Mouse (Mus musculus) midbrain, embryonic 12.5 days (tissue): Measurements from ENCODE around the gene Caln1. TPM values are rescaled to one million over a fixed set of nuclear protein-coding genes. Genes with fewer than 3 reads are reported as not detected.

Source experiments
- ATAC-seq: fragments of 200-750 bp; cut with Nextera tagmentation; 2 replicates; pipeline ENCODE4 v1.8.0; 2017; ENCODE audit warnings: low read depth, moderate TSS enrichment, moderate library complexity; ENCODE audit not compliant: low FRiP score
- H3K27ac ChIP-seq: fragments of 300-500 bp; sonication (generic); replicated peaks from 2 replicates; pipeline ENCODE4 v1.5.1; 2016; ENCODE audit warnings: mild to moderate bottlenecking
- H3K27me3 ChIP-seq: fragments of 300-500 bp; sonication (generic); 2 replicates; pipeline ENCODE4 v1.6.1; 2016; ENCODE audit warnings: mild to moderate bottlenecking
- H3K36me3 ChIP-seq: fragments of 300-500 bp; sonication (generic); 2 replicates; pipeline ENCODE4 v1.6.1; 2016
- H3K4me1 ChIP-seq: fragments of 300-500 bp; sonication (generic); 2 replicates; pipeline ENCODE4 v1.6.1; 2016
- H3K4me2 ChIP-seq: fragments of 300-500 bp; sonication (generic); replicated peaks from 2 replicates; pipeline ENCODE4 v1.6.1; 2016; ENCODE audit warnings: mild to moderate bottlenecking, moderate library complexity
- H3K4me3 ChIP-seq: fragments of 300-500 bp; sonication (generic); 2 replicates; pipeline ENCODE4 v1.5.1; 2016; ENCODE audit warnings: mild to moderate bottlenecking
- H3K9ac ChIP-seq: fragments of 300-500 bp; sonication (generic); replicated peaks from 2 replicates; pipeline ENCODE4 v1.6.1; 2016; ENCODE audit warnings: mild to moderate bottlenecking, moderate library complexity
- H3K9me3 ChIP-seq: fragments of 300-500 bp; sonication (generic); 2 replicates; pipeline ENCODE4 v1.6.1; 2016; ENCODE audit warnings: mild to moderate bottlenecking
- WGBS: fragments of 180-500 bp; shearing (Covaris S2); methylation state at CpG from one replicate; pipeline ENCODE4 v1.1.7; 2016; 5-methylcytosine and 5-hydroxymethylcytosine counted together
- polyA plus RNA-seq: library from polyadenylated mRNA; unstranded; fragments of >200 nt; fragmentation: Nextera tagmentation; extraction: Ambion mirVana; gene quantifications from 2 replicates; pipeline ENCODE4 v1.2.1, GENCODE M21; 2016

Caln1 gene
- polyA plus RNA-seq, 1 experiment from 2014 or later = 1.2 TPM

DNA sequence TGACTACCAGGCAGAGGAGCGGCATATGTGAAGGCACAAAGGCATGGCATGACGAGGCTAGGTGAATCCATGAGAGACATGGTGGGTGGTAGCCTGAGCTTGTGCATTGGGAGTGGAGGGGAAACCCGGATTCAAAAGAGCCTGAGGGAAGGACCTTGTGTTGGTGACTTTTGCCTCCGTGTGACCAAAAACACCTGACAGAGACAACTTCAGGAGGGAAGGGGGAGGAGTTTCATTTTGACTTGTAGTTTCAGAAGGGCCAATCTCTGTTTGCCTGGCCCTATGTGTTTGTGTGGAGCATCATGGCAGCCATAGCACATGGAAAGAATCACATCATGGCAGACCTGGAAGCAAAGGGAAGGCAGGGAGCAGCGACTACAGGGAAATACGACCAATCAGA, 479.3 kb downstream of the Caln1 start:
- 88% methylated on average over 6 of the region's 6 CpGs for WGBS
- Histone ChIP-seq H3K27ac (no peak overlapping the region), H3K9ac (no peak overlapping the region), H3K4me3 (no peak overlapping the region), H3K4me2 (no peak overlapping the region), H3K4me1 (0 out of 2 replicates have a peak, but pooled peaks cover 5% of the 10 kb centered on the region), H3K36me3 (no peaks in the 10 kb centered on the region), H3K27me3 (no peaks in the 10 kb centered on the region), H3K9me3 (no peaks in the 10 kb centered on the region)
- ATAC-seq = no peak

DNA sequence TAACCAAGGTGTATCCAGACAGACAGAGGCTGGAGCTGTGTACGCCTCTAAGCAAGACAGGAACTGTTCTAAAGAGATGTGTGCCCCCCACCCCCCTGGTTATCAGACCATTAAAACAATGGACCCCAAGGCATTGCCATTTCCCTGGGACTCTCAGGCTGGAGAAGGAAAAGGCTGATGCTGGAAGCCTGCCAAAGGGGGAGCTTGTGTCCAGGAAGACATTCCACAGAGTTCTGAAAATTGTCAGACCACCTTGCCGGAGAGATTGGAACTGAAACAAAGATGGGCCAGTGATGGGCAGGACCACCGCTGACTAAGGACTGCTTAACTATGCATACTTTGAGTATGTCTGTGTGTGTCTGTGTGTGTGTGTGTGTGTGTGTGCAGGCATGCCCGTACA, 480.4 kb downstream of the Caln1 start:
- H3K9me3 ChIP-seq = no peaks in the 10 kb centered on the region
- no peaks in the 10 kb centered on the region for H3K36me3 ChIP-seq
- H3K27me3 ChIP-seq = no peaks in the 10 kb centered on the region
- H3K4me1 ChIP-seq = 0 out of 2 replicates have a peak, but pooled peaks cover 5% of the 10 kb centered on the region
- H3K9ac ChIP-seq = no peak overlapping the region
- no peak overlapping the region for H3K4me3 ChIP-seq
- WGBS = 73% methylated on average over 4 of the region's 4 CpGs
- ATAC-seq = no peak
- no peak overlapping the region for H3K4me2 ChIP-seq
- no peak overlapping the region for H3K27ac ChIP-seq

DNA sequence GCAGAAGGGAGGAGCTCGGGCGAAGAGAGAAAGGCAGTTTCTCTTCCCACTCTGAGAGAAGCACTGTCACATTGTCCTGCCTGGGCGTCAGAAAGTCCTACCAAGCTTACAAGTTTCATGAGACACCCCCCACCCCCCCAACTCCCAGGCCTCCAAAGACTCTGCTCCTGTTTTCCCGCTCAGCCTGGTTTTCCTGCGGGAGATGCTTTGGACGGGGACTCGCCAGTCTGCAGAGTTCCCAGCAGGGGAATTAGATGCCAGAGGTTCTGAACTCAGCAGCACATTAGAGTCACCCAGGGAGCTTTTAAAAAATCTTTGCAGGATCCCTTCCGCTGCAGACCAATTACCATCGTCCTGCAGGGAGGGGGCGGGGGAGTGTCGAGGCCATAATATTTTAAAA, 482.9 kb downstream of the Caln1 start:
- H3K36me3 ChIP-seq = no peaks in the 10 kb centered on the region
- WGBS = 7% methylated on average over 11 of the region's 11 CpGs
- H3K4me3 ChIP-seq = no peak overlapping the region
- no peak overlapping the region for H3K27ac ChIP-seq
- peaks cover 3% of the 10 kb centered on the region; the same call in 1 of the 2 replicates for H3K27me3 ChIP-seq
- 0 out of 2 replicates have a peak, but pooled peaks cover 5% of the 10 kb centered on the region for H3K4me1 ChIP-seq
- ATAC-seq = no peak
- no peaks in the 10 kb centered on the region for H3K9me3 ChIP-seq
- no peak overlapping the region for H3K9ac ChIP-seq
- H3K4me2 ChIP-seq = peak overlapping the region; percentile 26; the same call in 1 of the 2 replicates

- no peak overlapping the region for H3K4me3 ChIP-seq
- H3K27ac ChIP-seq = no peak overlapping the region
- no peak overlapping the region for H3K4me2 ChIP-seq
- no peaks in the 10 kb centered on the region for H3K9me3 ChIP-seq
- 0 out of 2 replicates have a peak, but pooled peaks cover 5% of the 10 kb centered on the region for H3K4me1 ChIP-seq
- H3K9ac ChIP-seq = no peak overlapping the region
- peaks cover 3% of the 10 kb centered on the region; the same call in 1 of the 2 replicates for H3K27me3 ChIP-seq
- ATAC-seq = no peak
- under 1% methylated on average over 10 of the region's 10 CpGs for WGBS
- H3K36me3 ChIP-seq = no peaks in the 10 kb centered on the region
Observed at GRCm38 (mm10) chr5:130853371-130853770, 484.1 kb downstream of the Caln1 start.

DNA sequence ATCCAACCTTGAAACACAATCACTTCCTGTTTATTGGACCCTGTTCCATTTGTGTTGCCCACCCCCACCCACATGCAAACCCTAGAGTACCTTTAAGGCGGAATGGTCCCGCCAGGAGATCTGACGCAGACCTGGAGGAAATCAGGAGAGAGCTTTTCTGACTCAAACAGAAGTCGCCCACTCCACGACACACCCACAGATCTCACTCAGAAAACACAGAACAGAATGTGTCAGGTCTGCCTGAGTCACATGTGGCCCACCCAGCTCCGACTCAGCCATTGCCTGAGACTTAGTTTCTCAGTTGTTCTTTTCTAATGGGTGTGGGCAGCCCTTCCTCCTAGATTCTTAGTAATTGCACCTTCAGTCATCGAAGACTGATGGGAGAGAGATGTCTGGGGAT, 485.2 kb downstream of the Caln1 start:
- 82% methylated on average over 7 of the region's 7 CpGs for WGBS
- Histone ChIP-seq H3K4me1 (0 out of 2 replicates have a peak, but pooled peaks cover 5% of the 10 kb centered on the region), H3K9me3 (no peaks in the 10 kb centered on the region), H3K4me2 (no peak overlapping the region), H3K27me3 (peaks cover 3% of the 10 kb centered on the region; the same call in 1 of the 2 replicates), H3K27ac (no peak overlapping the region), H3K9ac (no peak overlapping the region), H3K4me3 (no peak overlapping the region), H3K36me3 (no peaks in the 10 kb centered on the region)
- no peak for ATAC-seq

- H3K4me2 ChIP-seq = no peak overlapping the region
- H3K4me1 ChIP-seq = no peaks in the 10 kb centered on the region
- H3K9me3 ChIP-seq = no peaks in the 10 kb centered on the region
- H3K36me3 ChIP-seq = no peaks in the 10 kb centered on the region
- H3K9ac ChIP-seq = no peak overlapping the region
- 27% methylated on average over 8 of the region's 8 CpGs for WGBS
- peaks cover 3% of the 10 kb centered on the region; the same call in 1 of the 2 replicates for H3K27me3 ChIP-seq
- no peak for ATAC-seq
- no peak overlapping the region for H3K4me3 ChIP-seq
- H3K27ac ChIP-seq = no peak overlapping the region
Observed at GRCm38 (mm10) chr5:130858148-130858547, 488.9 kb downstream of the Caln1 start.

GRCm38 (mm10) chr5:130858706-130859105, 489.5 kb downstream of the Caln1 start:
- Histone ChIP-seq H3K9me3 (no peaks in the 10 kb centered on the region), H3K4me2 (no peak overlapping the region), H3K27ac (no peak overlapping the region), H3K27me3 (peaks cover 3% of the 10 kb centered on the region; the same call in 1 of the 2 replicates), H3K9ac (no peak overlapping the region), H3K36me3 (no peaks in the 10 kb centered on the region), H3K4me1 (no peaks in the 10 kb centered on the region), H3K4me3 (no peak overlapping the region)
- ATAC-seq = no peak
- WGBS = 80% methylated on average over 3 of the region's 3 CpGs

DNA sequence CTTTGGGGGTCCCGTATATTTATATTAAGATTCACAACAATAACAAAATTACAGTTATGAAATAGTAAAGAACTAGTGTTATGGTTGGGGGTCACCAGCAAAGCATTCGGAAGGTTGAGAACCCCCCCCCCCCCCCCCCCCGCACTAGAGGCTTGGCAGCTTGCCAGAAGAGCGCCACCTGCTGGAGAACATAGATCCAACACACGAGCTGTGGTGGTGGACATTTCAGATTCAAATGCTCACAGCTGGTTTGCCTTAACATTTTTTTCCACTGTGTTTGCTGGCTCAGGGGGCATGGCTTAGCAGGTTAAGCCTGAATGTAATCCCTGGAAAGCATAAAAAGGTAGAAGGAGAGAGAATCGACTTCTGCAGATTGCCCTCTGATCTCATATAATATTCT, 490.5 kb downstream of the Caln1 start:
- Histone ChIP-seq H3K4me1 (no peaks in the 10 kb centered on the region), H3K4me2 (no peak overlapping the region), H3K27me3 (peaks cover 3% of the 10 kb centered on the region; the same call in 1 of the 2 replicates), H3K27ac (no peak overlapping the region), H3K9ac (no peak overlapping the region), H3K9me3 (no peaks in the 10 kb centered on the region), H3K36me3 (no peaks in the 10 kb centered on the region), H3K4me3 (no peak overlapping the region)
- no peak for ATAC-seq
- WGBS = 39% methylated on average over 5 of the region's 6 CpGs

- no peak overlapping the region for H3K4me2 ChIP-seq
- no peaks in the 10 kb centered on the region for H3K36me3 ChIP-seq
- no peak overlapping the region for H3K9ac ChIP-seq
- ATAC-seq = no peak
- no peaks in the 10 kb centered on the region for H3K4me1 ChIP-seq
- H3K27me3 ChIP-seq = no peaks in the 10 kb centered on the region
- H3K9me3 ChIP-seq = no peaks in the 10 kb centered on the region
- whole genome bisulfite sequencing = 66% methylated on average over 5 of the region's 5 CpGs
- H3K27ac ChIP-seq = no peak overlapping the region
- no peak overlapping the region for H3K4me3 ChIP-seq
Observed at GRCm38 (mm10) chr5:130862302-130862701, 493.0 kb downstream of the Caln1 start.

DNA sequence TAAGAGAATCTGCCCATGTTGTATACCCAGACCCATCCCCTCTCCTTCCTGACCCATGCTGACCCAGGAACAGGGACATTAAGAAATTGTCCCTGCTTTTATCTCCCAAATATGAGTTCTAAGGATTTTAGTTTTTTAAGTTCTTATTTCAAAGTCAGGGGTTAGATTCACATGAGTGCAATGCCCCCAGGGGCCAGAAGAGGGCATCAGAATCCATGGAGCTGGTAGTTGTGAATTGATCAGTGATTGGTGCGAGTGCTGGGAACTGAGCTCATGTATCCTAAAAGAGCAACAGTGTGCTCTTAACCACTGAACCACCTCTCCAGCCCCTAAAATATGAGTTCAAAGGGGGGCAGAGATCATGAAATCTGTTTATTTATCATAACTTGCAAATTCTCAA, 500.6 kb downstream of the Caln1 start:
- Histone ChIP-seq H3K36me3 (no peaks in the 10 kb centered on the region), H3K27ac (no peak overlapping the region), H3K4me1 (no peaks in the 10 kb centered on the region), H3K4me2 (no peak overlapping the region), H3K4me3 (no peak overlapping the region), H3K9me3 (peaks cover 6% of the 10 kb centered on the region; the same call in 1 of the 2 replicates), H3K27me3 (no peaks in the 10 kb centered on the region), H3K9ac (no peak overlapping the region)
- no peak for ATAC-seq
- 76% methylated on average over 1 of the region's 1 CpGs for WGBS

GRCm38 (mm10) chr5:130871086-130871485, 501.8 kb downstream of the Caln1 start:
- Histone ChIP-seq H3K27ac (no peak overlapping the region), H3K4me1 (no peaks in the 10 kb centered on the region), H3K4me2 (no peak overlapping the region), H3K4me3 (no peak overlapping the region), H3K9ac (no peak overlapping the region), H3K36me3 (no peaks in the 10 kb centered on the region), H3K27me3 (no peaks in the 10 kb centered on the region), H3K9me3 (peaks cover 6% of the 10 kb centered on the region; the same call in 1 of the 2 replicates)
- no peak for ATAC-seq
- WGBS = 69% methylated on average over 8 of the region's 8 CpGs

DNA sequence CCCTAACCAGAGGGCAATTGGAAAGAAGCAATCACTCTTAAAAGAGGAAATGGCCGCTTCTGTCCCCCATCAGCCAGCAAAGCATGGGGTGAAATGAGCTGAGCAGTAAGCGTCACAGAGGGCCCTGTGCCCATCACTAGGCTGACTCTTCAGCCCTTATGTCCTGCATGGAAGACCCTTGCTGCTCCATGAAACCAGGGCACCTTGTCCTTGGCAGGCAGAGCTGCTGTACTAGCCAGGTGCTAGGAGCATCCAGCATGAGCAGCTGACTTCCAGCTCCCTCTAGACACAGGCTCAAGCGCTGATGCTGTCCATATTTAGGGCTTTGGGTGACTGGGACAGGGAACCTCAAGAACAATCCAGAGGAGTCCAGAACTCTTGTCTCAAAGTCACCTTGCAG, 506.1 kb downstream of the Caln1 start:
- no peaks in the 10 kb centered on the region for H3K36me3 ChIP-seq
- no peaks in the 10 kb centered on the region for H3K9me3 ChIP-seq
- no peak overlapping the region for H3K9ac ChIP-seq
- H3K27me3 ChIP-seq = no peaks in the 10 kb centered on the region
- H3K4me3 ChIP-seq = no peak overlapping the region
- H3K4me2 ChIP-seq = no peak overlapping the region
- ATAC-seq = no peak
- WGBS = 86% methylated on average over 3 of the region's 3 CpGs
- no peaks in the 10 kb centered on the region for H3K4me1 ChIP-seq
- no peak overlapping the region for H3K27ac ChIP-seq

DNA sequence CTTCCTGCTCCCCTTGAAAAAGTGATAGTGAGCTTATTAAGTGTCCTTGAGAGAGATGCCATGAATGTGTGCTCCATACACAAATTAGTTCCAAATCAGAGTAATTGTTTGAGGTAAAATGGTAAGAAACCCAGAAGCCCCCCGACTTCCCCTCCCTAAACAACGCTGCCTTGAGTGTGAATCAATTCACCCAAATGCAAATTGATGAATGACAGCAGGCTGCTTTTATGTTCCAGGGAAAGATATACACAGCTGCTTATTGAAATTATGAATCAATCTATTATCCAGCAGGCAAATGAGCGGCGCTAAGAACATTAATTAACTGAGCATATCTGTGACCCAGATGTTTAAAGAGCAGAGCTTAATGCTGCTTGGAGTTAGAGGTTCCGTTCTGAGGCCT, 511.1 kb downstream of the Caln1 start:
- 87% methylated on average over 5 of the region's 5 CpGs for WGBS
- ATAC-seq = no peak
- Histone ChIP-seq H3K4me2 (no peak overlapping the region), H3K36me3 (no peaks in the 10 kb centered on the region), H3K9ac (no peak overlapping the region), H3K4me1 (no peaks in the 10 kb centered on the region), H3K4me3 (no peak overlapping the region), H3K9me3 (no peaks in the 10 kb centered on the region), H3K27ac (no peak overlapping the region), H3K27me3 (no peaks in the 10 kb centered on the region)
